Mouse (Mus musculus) heart, postnatal 0 days (tissue): ENCODE results near the gene Gm20547. TPM values are rescaled to one million over a fixed set of nuclear protein-coding genes. Genes with fewer than 3 reads are reported as not detected.

Experiments
- ATAC-seq: fragments of 200-750 bp; cut with Nextera tagmentation; 2 replicates; pipeline ENCODE4 v1.8.0; 2017; ENCODE audit warnings: low read depth, moderate number of reproducible peaks, moderate library complexity; ENCODE audit not compliant: insufficient read depth
- DNase-seq: peaks from one replicate; pipeline ENCODE4 v3.0.0-alpha.2; 2016; ENCODE audit warnings: low spot score
- H3K27ac ChIP-seq: fragments of 300-500 bp; sonication (generic); 2 replicates; pipeline ENCODE4 v1.5.1; 2014; ENCODE audit warnings: low read depth, mild to moderate bottlenecking
- H3K27me3 ChIP-seq: fragments of 300-500 bp; sonication (generic); 2 replicates; pipeline ENCODE4 v1.6.1; 2014; ENCODE audit warnings: low read length, mixed read lengths; ENCODE audit not compliant: control insufficient read depth, insufficient read depth
- H3K36me3 ChIP-seq: fragments of 300-500 bp; sonication (generic); replicated peaks from 2 replicates; pipeline ENCODE4 v1.6.1; 2014; ENCODE audit warnings: low read length, mixed read lengths; ENCODE audit not compliant: control insufficient read depth, insufficient read depth
- H3K4me1 ChIP-seq: fragments of 300-500 bp; sonication (generic); 2 replicates; pipeline ENCODE4 v1.6.1; 2014; ENCODE audit warnings: antibody characterized with exemption; ENCODE audit not compliant: control insufficient read depth, insufficient read depth
- H3K4me2 ChIP-seq: fragments of 300-500 bp; sonication (generic); 2 replicates; pipeline ENCODE4 v1.6.1; 2014; ENCODE audit warnings: low read depth, mild to moderate bottlenecking, low read length, moderate library complexity
- H3K4me3 ChIP-seq: fragments of 300-500 bp; sonication (generic); 2 replicates; pipeline ENCODE4 v1.5.1; 2014; ENCODE audit warnings: low read depth, low read length
- H3K9ac ChIP-seq: fragments of 300-500 bp; sonication (generic); replicated peaks from 2 replicates; pipeline ENCODE4 v1.6.1; 2014; ENCODE audit warnings: low read depth, low read length, mixed read lengths
- H3K9me3 ChIP-seq: fragments of 300-500 bp; sonication (generic); replicated peaks from 2 replicates; pipeline ENCODE4 v1.6.1; 2016; ENCODE audit warnings: low read length; ENCODE audit not compliant: control insufficient read depth
- CTCF ChIP-seq: IDR thresholded peaks from 2 replicates; pipeline ENCODE4 v1.5.1; 2016; ENCODE audit warnings: antibody characterized with exemption, control low read depth, low read depth
- EP300 ChIP-seq: IDR thresholded peaks from 2 replicates; pipeline ENCODE4 v1.6.1; 2016; ENCODE audit warnings: antibody characterized with exemption, low read depth
- WGBS: fragments of 180-500 bp; shearing (Covaris S2); extraction: QIAGEN DNeasy Blood & Tissue Kit; methylation state at CpG from one replicate; pipeline ENCODE4 v1.1.7; 2014; 5-methylcytosine and 5-hydroxymethylcytosine counted together
- polyA plus RNA-seq: library from polyadenylated mRNA; unstranded; fragments of >200 nt; fragmentation: Nextera tagmentation; extraction: Ambion mirVana; gene quantifications from 2 replicates; pipeline ENCODE4 v1.2.1, GENCODE M21; 2015
- total RNA-seq: library from RNA; depleted of rRNA; stranded (reverse); fragments of >200 nt; gene quantifications from 2 replicates; pipeline ENCODE4 v1.2.3, GENCODE M21; 2014; ENCODE audit warnings: low replicate concordance

The Gm20547 gene
- total and polyA plus RNA-seq, 2 experiments from 2014 or later: not detected

DNA sequence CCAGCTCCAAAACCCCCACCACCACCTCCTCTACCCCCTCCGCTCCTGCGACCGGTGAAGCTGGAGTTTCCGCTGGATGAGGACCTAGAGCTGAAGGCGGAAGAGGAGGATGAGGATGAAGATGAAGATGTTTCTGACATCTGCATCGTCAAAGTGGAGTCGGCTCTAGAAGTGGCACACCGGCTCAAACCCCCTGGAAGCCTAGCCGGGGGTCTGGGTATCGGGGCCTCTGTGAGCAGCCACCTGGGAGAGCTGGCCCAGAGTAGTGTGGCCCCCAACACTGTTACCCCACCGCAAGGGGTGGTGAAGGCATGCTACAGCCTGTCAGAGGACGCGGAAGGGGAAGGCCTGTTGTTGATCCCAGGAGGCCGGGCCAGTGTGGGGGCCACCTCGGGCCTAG lies 13.9 kb upstream of the Gm20547 start:
- Histone ChIP-seq H3K36me3 (no peaks in the 10 kb centered on the region), H3K9me3 (no peaks in the 10 kb centered on the region), H3K4me1 (peaks cover 21% of the 10 kb centered on the region), H3K4me2 (no peak overlapping the region), H3K27ac (0 out of 2 replicates have a peak overlapping the region, but pooled peaks have one; percentile 80), H3K9ac (no peak overlapping the region), H3K27me3 (no peaks in the 10 kb centered on the region), H3K4me3 (no peak overlapping the region)
- ATAC-seq (no peak), DNase-seq (no peak)
- WGBS: 91% methylated on average over 15 of the region's 15 CpGs
- no peak for TF ChIP-seq CTCF
- no peak for TF ChIP-seq EP300

DNA sequence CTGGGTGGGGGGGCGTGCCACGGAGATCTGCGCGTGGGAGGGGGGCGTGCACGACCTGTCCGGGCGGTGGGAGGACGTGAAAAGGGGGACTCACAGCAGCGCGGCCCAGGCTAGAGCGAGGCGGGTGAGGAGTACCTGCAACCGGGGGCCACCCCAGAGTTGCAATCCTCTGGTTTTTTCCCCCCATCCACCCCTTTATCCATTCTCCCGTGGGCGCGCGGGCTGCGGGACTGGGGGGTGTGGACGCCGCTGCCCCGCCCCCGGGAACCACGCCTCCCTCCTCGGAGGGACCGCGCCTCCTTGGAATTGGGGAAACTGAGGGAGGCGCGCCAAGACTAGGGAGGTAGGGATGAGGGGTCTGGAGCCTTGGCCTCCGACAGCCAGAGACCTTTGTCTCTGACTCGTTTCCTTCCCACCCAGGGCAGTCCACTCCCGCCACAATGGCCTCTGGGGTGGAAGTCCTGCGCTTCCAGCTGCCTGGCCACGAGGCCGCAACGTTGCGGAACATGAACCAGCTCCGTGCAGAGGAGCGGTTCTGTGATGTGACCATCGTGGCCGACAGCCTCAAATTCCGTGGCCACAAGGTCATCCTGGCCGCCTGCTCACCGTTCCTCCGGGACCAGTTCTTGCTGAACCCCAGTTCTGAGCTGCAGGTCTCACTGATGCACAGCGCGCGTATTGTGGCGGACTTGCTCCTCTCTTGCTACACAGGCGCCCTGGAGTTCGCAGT lies 13.1 kb upstream of the Gm20547 start:
- H3K4me2 ChIP-seq: peak overlapping the region; percentile 99
- H3K9ac ChIP-seq: peak overlapping the region; percentile 68
- DNase-seq (no peak), ATAC-seq (peak; percentile 1; the same call in 1 of the 2 replicates)
- H3K27me3 ChIP-seq: no peaks in the 10 kb centered on the region
- peak overlapping the region; percentile 80 for H3K27ac ChIP-seq
- no peak for TF ChIP-seq CTCF
- H3K36me3 ChIP-seq: no peaks in the 10 kb centered on the region
- peaks cover 18% of the 10 kb centered on the region for H3K4me1 ChIP-seq
- H3K9me3 ChIP-seq: no peaks in the 10 kb centered on the region
- 13% methylated on average over 47 of the region's 51 CpGs for WGBS
- H3K4me3 ChIP-seq: peak overlapping the region; percentile 85

DNA sequence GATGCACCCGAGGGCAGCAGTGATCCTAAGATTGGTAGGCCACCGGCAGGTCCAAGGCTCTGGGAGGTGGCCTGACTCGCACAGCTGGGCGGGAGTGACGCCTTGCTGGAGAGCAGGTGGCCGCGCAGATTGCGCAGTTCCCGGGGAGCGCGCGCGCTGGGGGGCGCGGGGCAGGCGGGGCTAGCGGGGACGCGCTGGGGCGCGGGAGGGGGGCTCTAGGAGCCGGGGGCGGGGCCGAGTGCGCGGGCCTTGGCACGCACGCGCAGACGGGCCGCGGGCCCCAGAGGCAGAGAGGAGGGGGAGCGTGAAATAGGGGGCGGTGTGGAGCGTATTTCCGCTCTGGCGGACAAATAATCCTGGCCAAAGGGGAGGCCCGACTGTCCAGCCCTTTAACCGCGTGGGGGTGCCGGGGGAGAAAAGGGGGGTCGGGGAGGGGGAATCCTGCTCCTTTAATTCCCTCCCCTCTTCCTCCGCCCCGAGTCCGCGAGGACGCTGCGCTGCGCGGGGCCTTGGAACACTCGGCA lies 12.3 kb upstream of the Gm20547 start:
- H3K36me3 ChIP-seq: no peaks in the 10 kb centered on the region
- no peaks in the 10 kb centered on the region for H3K27me3 ChIP-seq
- peak overlapping the region; percentile 68 for H3K9ac ChIP-seq
- peak overlapping the region; percentile 99 for H3K4me2 ChIP-seq
- no peaks in the 10 kb centered on the region for H3K9me3 ChIP-seq
- DNase-seq: peak; percentile 91
- WGBS: 0% methylated on average over 20 of the region's 51 CpGs
- H3K27ac ChIP-seq: peak overlapping the region; percentile 80
- H3K4me3 ChIP-seq: peak overlapping the region; percentile 85
- H3K4me1 ChIP-seq: peaks cover 17% of the 10 kb centered on the region
- TF ChIP-seq EP300 (no peak), CTCF (no peak; the same call in 1 of the 2 replicates)
- peak; percentile 90 for ATAC-seq

DNA sequence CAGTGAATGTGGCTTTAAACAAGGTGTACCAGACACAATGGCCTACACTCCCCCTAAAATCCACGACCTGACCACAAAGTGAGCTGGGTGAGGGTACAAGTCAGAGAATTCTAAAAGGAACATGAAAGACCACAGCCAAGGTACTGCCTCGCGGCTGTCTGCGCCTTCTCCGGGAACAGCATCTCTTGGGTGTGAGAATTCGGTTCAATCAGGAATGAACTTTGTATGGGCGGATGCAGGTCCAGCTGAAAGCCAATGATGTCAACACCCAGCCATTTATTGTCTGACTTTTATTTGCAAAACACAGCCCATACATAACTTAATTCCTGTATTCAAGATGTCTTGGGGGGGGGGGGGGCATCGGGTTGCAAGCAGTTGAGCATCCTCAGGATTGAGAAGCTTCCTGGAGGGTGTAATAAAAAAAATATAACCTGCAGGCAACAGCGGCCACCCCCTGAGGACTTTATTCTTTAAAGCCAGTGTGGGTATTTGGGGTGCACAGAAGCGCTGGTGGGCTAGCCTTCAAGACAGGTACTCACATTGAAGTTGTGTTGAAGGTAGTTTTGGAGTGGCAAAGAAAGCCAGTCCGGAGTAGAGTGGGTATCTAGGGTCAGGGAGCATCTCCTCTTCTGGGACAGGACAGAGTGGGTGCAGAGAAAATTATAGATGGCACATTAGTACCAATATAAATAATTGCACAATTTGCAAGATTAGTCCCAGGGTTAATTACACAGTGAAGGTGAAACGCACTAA lies 11.4 kb upstream of the Gm20547 start:
- Histone ChIP-seq H3K27me3 (no peaks in the 10 kb centered on the region), H3K27ac (peak overlapping the region; percentile 80), H3K4me3 (peak overlapping the region; percentile 85), H3K9ac (peak overlapping the region; percentile 18), H3K4me1 (peaks cover 17% of the 10 kb centered on the region), H3K9me3 (no peaks in the 10 kb centered on the region), H3K4me2 (peak overlapping the region; percentile 99), H3K36me3 (no peaks in the 10 kb centered on the region)
- WGBS: 74% methylated on average over 12 of the region's 12 CpGs
- TF ChIP-seq CTCF (no peak), EP300 (no peak)
- DNase-seq: no peak
- ATAC-seq: no peak

DNA sequence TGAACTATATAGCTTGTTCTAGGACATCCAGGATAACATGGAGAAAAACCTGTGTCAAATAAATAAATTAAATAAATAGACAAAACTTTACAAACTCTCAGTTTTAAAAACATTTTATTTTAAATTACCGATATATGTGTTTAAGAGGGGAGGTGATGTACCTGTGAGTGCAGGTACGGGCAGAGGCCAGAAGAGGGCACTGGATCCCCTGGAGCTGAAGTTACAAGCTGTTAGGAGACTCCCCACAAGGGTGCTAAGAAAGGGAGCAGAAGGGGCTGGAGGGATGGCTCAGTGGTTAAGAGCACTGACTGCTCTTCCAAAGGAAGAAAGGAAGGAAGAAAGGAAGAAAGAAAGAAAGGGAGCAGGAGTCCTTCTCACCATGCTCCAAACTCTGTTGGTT lies 9.5 kb upstream of the Gm20547 start:
- DNase-seq (no peak), ATAC-seq (no peak)
- H3K4me3 ChIP-seq: no peak overlapping the region
- H3K36me3 ChIP-seq: no peaks in the 10 kb centered on the region
- H3K27me3 ChIP-seq: no peaks in the 10 kb centered on the region
- H3K9me3 ChIP-seq: no peaks in the 10 kb centered on the region
- no peak overlapping the region for H3K27ac ChIP-seq
- no peak overlapping the region for H3K4me2 ChIP-seq
- H3K4me1 ChIP-seq: peaks cover 9% of the 10 kb centered on the region
- H3K9ac ChIP-seq: no peak overlapping the region
- TF ChIP-seq CTCF: no peak
- TF ChIP-seq EP300: no peak
- 86% methylated on average over 2 of the region's 2 CpGs for WGBS
